Mouse (Mus musculus): ENCODE data around the gene Gm17657. TPM values are rescaled to one million over a fixed set of nuclear protein-coding genes. Genes with fewer than 3 reads are reported as not detected.

The Gm17657 gene
- polyA plus RNA-seq, 1 experiment from 2014 or later = not detected

DNA sequence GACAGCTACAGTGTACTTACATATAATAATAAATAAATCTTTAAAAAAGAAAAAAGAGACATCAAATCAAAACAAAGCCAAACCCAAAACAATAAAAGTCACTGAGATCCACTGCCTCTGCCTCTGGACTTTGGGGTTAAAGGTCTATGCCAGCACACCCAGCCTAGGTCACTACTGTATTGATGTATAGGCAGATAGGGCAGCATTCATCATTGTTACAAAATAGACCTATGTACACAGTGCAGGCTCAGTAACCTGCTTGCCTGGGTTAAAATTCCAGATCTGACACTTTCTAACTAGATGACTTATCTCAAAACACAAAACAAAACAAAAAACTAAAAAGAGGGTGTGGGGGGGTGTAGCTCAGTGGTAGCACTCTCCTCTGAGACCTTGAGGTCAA, 4.7 kb upstream of the Gm17657 start:
- Histone ChIP-seq H3K27me3 (replicated peaks; ENCODE audit: control insufficient read depth, insufficient read depth, low read length) (no peaks in the 10 kb centered on the region), H3K36me3 (ENCODE audit: control insufficient read depth, insufficient read depth, low read length) (no peaks in the 10 kb centered on the region)
- ATAC-seq = no peak

DNA sequence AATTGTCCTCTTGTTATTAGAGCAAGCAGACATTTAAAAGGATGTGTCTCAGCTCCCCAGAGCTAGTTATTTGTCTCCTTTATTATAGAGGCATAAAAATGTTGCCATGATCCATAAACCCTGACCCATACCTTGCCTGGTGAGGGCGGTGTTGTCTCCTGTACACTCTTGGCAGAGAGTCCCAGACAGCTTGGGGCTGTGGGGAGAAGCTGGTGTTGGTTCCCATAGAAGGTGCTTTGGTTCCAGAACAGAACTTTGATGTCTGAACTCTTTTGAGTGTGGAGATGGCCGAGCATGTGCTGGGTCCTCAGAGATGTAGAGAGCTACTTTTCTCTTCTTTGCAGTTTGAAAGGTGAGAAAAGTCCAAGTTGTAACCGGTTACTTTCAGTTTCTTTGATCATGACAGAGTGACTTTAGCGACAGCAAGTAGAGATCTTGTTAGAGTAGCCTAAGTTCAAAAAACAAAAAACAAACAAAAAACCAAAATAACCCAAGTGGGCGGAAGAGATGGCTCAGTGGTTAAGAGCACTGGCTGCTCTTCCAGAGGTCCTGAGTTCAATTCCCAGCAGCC, 2.8 kb upstream of the Gm17657 start, which contains the start of gene Tmem217:
Tmem217 (minus strand) TSS at position 224 of the 571 bp plus-strand sequence.
- 95% methylated on average over 5 of the region's 5 CpGs for WGBS
- no peak within 1 kb of the TSS for H3K27ac ChIP-seq (ENCODE audit: low read depth, low read length)
- H3K4me3 ChIP-seq (ENCODE audit: low read depth, low read length) = no peak within 1 kb of the TSS
- no peaks in the 10 kb centered on the region for H3K36me3 ChIP-seq (ENCODE audit: control insufficient read depth, insufficient read depth, low read length)
- no peaks in the 10 kb centered on the region for H3K9me3 ChIP-seq (replicated peaks; ENCODE audit: control insufficient read depth, low read length)
- no peak within 1 kb of the TSS for H3K9ac ChIP-seq (ENCODE audit: low read length)
- DNase-seq (ENCODE audit: low spot score) = no peak
- no peak for ATAC-seq
- H3K27me3 ChIP-seq (replicated peaks; ENCODE audit: control insufficient read depth, insufficient read depth, low read length) = no peaks in the 10 kb centered on the region
- H3K4me2 ChIP-seq (ENCODE audit: low read length) = no peak within 1 kb of the TSS
- peaks cover 13% of the 10 kb centered on the region for H3K4me1 ChIP-seq (ENCODE audit: control insufficient read depth, insufficient read depth, low read length)

More for the DNA sequence above, 4.7 kb upstream of the Gm17657 start:
- H3K4me2 ChIP-seq (ENCODE audit: low read length) = no peak overlapping the region
- no peak overlapping the region for H3K9ac ChIP-seq (ENCODE audit: low read length)
- no peaks in the 10 kb centered on the region for H3K9me3 ChIP-seq (replicated peaks; ENCODE audit: control insufficient read depth, low read length)
- no peak overlapping the region for H3K27ac ChIP-seq (ENCODE audit: low read depth, low read length)
- no peak for DNase-seq (ENCODE audit: low spot score)
- no peak overlapping the region for H3K4me3 ChIP-seq (ENCODE audit: low read depth, low read length)
- H3K4me1 ChIP-seq (ENCODE audit: control insufficient read depth, insufficient read depth, low read length) = peaks cover 13% of the 10 kb centered on the region

DNA sequence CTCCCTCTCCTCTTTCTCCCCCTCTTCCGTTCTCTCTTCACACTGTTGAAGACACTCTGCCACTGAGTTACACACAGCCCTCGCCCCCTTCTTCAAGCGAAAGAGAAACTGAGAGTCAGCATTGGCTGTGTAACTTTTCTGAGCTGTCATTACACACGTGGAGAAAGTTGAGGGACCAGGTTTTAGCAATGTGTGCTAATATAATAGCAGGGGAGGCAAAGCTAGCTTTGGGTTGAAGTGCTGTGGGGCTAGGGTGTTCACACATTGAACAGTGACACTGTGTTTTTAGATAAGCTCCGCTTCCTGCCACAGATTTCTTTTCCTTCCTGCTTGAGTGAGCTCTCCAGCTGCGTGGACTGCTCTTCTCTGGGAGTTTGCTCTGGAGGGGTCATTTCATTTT, 1.6 kb upstream of the Gm17657 start:
- no peak overlapping the region for H3K27ac ChIP-seq (ENCODE audit: low read depth, low read length)
- H3K9me3 ChIP-seq (replicated peaks; ENCODE audit: control insufficient read depth, low read length) = no peaks in the 10 kb centered on the region
- no peak overlapping the region for H3K4me3 ChIP-seq (ENCODE audit: low read depth, low read length)
- no peak for ATAC-seq
- no peak overlapping the region for H3K9ac ChIP-seq (ENCODE audit: low read length)
- H3K27me3 ChIP-seq (replicated peaks; ENCODE audit: control insufficient read depth, insufficient read depth, low read length) = no peaks in the 10 kb centered on the region
- H3K4me1 ChIP-seq (ENCODE audit: control insufficient read depth, insufficient read depth, low read length) = peaks cover 13% of the 10 kb centered on the region
- H3K4me2 ChIP-seq (ENCODE audit: low read length) = peak overlapping the region; percentile 98; the same call in 1 of the 2 replicates
- H3K36me3 ChIP-seq (ENCODE audit: control insufficient read depth, insufficient read depth, low read length) = no peaks in the 10 kb centered on the region
- WGBS = 62% methylated on average over 6 of the region's 6 CpGs
- no peak for DNase-seq (ENCODE audit: low spot score)

DNA sequence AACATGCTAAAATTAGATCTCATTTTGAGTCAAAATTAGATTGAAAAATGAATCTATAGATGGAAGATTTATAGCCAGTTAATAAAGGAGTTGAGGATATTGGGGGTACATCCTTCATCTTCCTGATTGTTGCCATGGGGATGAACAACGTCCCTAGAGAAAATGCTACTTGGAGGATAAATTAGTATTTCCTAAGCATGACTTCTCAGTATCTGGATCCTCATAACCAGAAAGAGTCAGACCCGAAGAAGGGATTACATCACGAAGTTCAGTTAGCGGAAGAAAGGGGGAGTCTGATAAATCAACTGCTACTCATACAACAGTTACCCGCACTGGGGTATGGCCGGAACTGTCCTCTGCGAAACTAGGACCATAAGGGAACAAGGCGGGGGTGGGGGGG, 444 bp downstream of the Gm17657 start:
- no peak overlapping the region for H3K27ac ChIP-seq (ENCODE audit: low read depth, low read length)
- no peak overlapping the region for H3K9ac ChIP-seq (ENCODE audit: low read length)
- ATAC-seq (peak; percentile 33; the same call in 1 of the 2 replicates), DNase-seq (ENCODE audit: low spot score) (no peak)
- WGBS = 53% methylated on average over 8 of the region's 8 CpGs
- H3K4me2 ChIP-seq (ENCODE audit: low read length) = peak overlapping the region; percentile 98
- H3K36me3 ChIP-seq (ENCODE audit: control insufficient read depth, insufficient read depth, low read length) = no peaks in the 10 kb centered on the region
- no peaks in the 10 kb centered on the region for H3K9me3 ChIP-seq (replicated peaks; ENCODE audit: control insufficient read depth, low read length)
- H3K4me1 ChIP-seq (ENCODE audit: control insufficient read depth, insufficient read depth, low read length) = peaks cover 13% of the 10 kb centered on the region
- no peak overlapping the region for H3K4me3 ChIP-seq (ENCODE audit: low read depth, low read length)
- H3K27me3 ChIP-seq (replicated peaks; ENCODE audit: control insufficient read depth, insufficient read depth, low read length) = no peaks in the 10 kb centered on the region

DNA sequence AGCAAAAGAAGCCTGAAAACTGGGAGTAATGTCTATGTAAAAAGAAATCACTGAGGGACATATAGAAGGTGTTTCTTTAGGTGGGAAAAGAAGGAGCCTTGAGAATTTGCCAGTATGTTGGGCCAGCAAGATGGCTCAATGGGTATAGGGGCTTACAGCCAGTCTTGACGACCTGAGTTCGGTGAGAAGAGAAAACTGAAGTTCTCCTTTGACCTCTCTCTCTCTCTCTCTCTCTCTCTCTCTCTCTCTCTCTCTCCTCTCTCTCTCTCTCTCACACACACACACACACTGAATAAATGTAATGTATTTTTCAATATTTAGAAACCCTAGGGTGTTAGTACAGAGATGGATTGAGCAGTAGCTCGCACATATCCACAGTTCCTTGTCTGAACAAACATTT, 944 bp downstream of the Gm17657 start:
- Histone ChIP-seq H3K9me3 (replicated peaks; ENCODE audit: control insufficient read depth, low read length) (no peaks in the 10 kb centered on the region), H3K27me3 (replicated peaks; ENCODE audit: control insufficient read depth, insufficient read depth, low read length) (no peaks in the 10 kb centered on the region), H3K4me2 (ENCODE audit: low read length) (no peak overlapping the region), H3K4me1 (ENCODE audit: control insufficient read depth, insufficient read depth, low read length) (peaks cover 13% of the 10 kb centered on the region), H3K36me3 (ENCODE audit: control insufficient read depth, insufficient read depth, low read length) (no peaks in the 10 kb centered on the region), H3K4me3 (ENCODE audit: low read depth, low read length) (no peak overlapping the region), H3K27ac (ENCODE audit: low read depth, low read length) (no peak overlapping the region), H3K9ac (ENCODE audit: low read length) (no peak overlapping the region)
- DNase-seq (ENCODE audit: low spot score) = no peak
- no peak for ATAC-seq
- 70% methylated on average over 3 of the region's 3 CpGs for WGBS

DNA sequence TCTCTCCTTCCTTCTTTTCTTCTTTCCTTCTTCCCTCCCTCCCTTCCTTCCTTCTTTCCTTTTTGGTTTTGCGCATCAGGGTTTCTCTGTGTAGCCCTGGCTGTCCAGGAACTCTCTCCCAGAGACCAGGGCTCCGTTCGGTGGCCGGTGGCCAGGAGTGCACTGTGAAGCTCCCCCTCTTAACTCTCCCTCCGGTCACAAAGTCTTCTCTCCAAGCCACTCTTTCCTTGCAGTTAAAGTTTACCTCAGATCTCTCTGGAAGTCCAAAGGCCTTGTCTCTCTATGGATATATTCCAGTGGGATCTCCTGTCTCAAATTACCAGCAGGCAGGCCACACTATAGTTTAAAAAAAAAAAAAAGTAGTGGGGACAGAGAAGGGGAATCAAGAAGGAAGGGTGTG, 4.2 kb downstream of the Gm17657 start:
- H3K4me2 ChIP-seq (ENCODE audit: low read length) = no peak overlapping the region
- no peaks in the 10 kb centered on the region for H3K27me3 ChIP-seq (replicated peaks; ENCODE audit: control insufficient read depth, insufficient read depth, low read length)
- no peaks in the 10 kb centered on the region for H3K36me3 ChIP-seq (ENCODE audit: control insufficient read depth, insufficient read depth, low read length)
- no peak overlapping the region for H3K27ac ChIP-seq (ENCODE audit: low read depth, low read length)
- no peaks in the 10 kb centered on the region for H3K9me3 ChIP-seq (replicated peaks; ENCODE audit: control insufficient read depth, low read length)
- DNase-seq (ENCODE audit: low spot score) (no peak), ATAC-seq (no peak)
- H3K4me3 ChIP-seq (ENCODE audit: low read depth, low read length) = no peak overlapping the region
- WGBS = 96% methylated on average over 5 of the region's 5 CpGs
- no peak overlapping the region for H3K9ac ChIP-seq (ENCODE audit: low read length)
- peaks cover 3% of the 10 kb centered on the region for H3K4me1 ChIP-seq (ENCODE audit: control insufficient read depth, insufficient read depth, low read length)

DNA sequence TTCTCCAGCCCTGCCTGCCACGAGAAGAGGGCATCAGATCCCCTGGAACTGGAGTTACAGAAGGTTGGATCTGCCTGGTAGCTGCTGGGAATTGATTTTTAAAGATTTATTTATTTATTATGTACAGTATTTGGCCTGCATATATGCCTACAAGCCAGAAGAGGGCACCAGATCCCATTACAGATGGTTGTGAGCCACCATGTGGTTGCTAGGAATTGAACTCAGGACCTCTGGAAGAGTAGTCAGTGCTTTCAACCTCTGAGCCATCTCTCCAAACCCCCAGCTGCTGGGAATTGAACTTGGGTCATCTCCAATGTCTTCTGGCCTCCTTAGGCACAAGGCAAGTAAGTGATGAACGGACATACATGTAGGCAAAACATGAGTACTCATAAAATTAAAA, 5.4 kb downstream of the Gm17657 start:
- WGBS = 82% methylated on average over 2 of the region's 2 CpGs

DNA sequence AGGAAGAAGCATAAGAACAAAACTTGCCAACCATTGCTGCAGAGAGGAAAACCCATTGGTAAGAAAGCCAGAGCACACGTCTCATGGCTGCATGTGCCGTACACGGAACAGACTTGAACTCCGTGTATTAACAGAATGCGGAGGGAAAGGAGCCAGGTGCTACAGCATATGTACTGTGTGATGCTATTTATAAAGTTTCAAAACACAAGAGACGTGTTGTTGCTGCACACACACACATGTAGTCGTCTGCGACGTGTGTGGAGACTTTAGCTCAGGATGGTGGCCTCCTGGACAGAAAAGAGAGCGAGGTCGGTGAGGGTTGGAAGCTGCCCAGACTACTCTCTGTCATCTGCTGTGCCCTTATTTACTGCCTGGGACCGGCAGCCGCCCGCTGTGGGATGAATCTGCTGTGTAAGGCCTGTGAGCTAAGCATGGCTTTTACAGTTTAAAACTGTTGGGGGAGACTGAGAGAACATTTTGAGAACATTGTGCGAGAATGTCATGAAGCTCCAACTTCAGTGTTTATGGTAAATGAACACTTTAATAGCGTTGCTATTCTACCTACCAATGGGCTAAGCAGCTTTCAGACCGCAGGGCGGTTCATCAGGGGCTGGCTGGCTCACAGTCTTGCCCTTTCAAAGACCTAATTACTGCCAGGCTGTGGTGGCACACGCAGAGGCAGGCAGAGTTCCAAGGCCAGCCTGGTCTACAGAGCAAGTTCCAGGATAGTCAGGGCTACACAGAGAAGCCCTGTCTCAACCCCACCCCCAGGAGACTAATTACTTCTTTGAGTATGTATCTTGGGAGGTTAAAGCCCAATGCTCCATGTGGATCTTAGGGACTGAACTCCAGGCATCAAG, 6.4 kb downstream of the Gm17657 start:
- Histone ChIP-seq H3K4me2 (ENCODE audit: low read length) (no peak overlapping the region), H3K27me3 (replicated peaks; ENCODE audit: control insufficient read depth, insufficient read depth, low read length) (no peaks in the 10 kb centered on the region), H3K36me3 (ENCODE audit: control insufficient read depth, insufficient read depth, low read length) (no peaks in the 10 kb centered on the region), H3K4me3 (ENCODE audit: low read depth, low read length) (no peak overlapping the region), H3K9me3 (replicated peaks; ENCODE audit: control insufficient read depth, low read length) (no peaks in the 10 kb centered on the region), H3K9ac (ENCODE audit: low read length) (no peak overlapping the region), H3K27ac (ENCODE audit: low read depth, low read length) (no peak overlapping the region), H3K4me1 (ENCODE audit: control insufficient read depth, insufficient read depth, low read length) (no peaks in the 10 kb centered on the region)
- no peak for ATAC-seq
- 86% methylated on average over 19 of the region's 19 CpGs for WGBS
- DNase-seq (ENCODE audit: low spot score) = no peak

More for the DNA sequence above, 5.4 kb downstream of the Gm17657 start:
- Histone ChIP-seq H3K36me3 (ENCODE audit: control insufficient read depth, insufficient read depth, low read length) (no peaks in the 10 kb centered on the region), H3K4me3 (ENCODE audit: low read depth, low read length) (no peak overlapping the region), H3K27ac (ENCODE audit: low read depth, low read length) (no peak overlapping the region), H3K27me3 (replicated peaks; ENCODE audit: control insufficient read depth, insufficient read depth, low read length) (no peaks in the 10 kb centered on the region), H3K9me3 (replicated peaks; ENCODE audit: control insufficient read depth, low read length) (no peaks in the 10 kb centered on the region), H3K4me2 (ENCODE audit: low read length) (no peak overlapping the region), H3K4me1 (ENCODE audit: control insufficient read depth, insufficient read depth, low read length) (no peaks in the 10 kb centered on the region), H3K9ac (ENCODE audit: low read length) (no peak overlapping the region)
- ATAC-seq (no peak), DNase-seq (ENCODE audit: low spot score) (no peak)

DNA sequence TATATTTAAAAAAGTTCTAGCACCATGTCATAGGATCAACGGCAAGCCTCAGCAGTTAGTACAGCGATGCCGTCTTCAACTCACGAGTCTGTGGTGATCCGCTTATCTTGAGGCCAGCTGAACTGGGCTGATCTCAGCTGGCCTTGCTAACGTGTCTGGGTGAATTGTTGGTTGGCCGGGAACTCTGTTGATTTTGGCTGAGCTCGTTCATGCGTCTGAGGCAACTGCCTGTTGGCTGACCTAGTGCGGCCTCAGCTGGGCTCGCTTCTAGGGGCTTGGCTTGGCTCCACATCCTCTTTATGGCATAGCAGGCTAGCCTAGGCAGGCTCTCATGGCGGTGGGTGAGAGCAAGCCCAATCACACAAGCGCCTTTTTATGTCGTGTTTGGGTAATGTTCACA, 8.0 kb downstream of the Gm17657 start:
- Histone ChIP-seq H3K36me3 (ENCODE audit: control insufficient read depth, insufficient read depth, low read length) (no peaks in the 10 kb centered on the region), H3K4me1 (ENCODE audit: control insufficient read depth, insufficient read depth, low read length) (no peaks in the 10 kb centered on the region), H3K4me2 (ENCODE audit: low read length) (no peak overlapping the region), H3K9me3 (replicated peaks; ENCODE audit: control insufficient read depth, low read length) (no peaks in the 10 kb centered on the region), H3K4me3 (ENCODE audit: low read depth, low read length) (no peak overlapping the region), H3K27me3 (replicated peaks; ENCODE audit: control insufficient read depth, insufficient read depth, low read length) (no peaks in the 10 kb centered on the region), H3K27ac (ENCODE audit: low read depth, low read length) (no peak overlapping the region), H3K9ac (ENCODE audit: low read length) (no peak overlapping the region)
- DNase-seq (ENCODE audit: low spot score) (peak; percentile 26), ATAC-seq (no peak)
- 79% methylated on average over 14 of the region's 14 CpGs for WGBS
